Mouse (Mus musculus): ENCODE data around the gene Cox4i2. TPM values are rescaled to one million over a fixed set of nuclear protein-coding genes. Genes with fewer than 3 reads are reported as not detected.

Cox4i2 gene
- polyA plus RNA-seq, 1 experiment from 2014 or later = 20.8 TPM

DNA sequence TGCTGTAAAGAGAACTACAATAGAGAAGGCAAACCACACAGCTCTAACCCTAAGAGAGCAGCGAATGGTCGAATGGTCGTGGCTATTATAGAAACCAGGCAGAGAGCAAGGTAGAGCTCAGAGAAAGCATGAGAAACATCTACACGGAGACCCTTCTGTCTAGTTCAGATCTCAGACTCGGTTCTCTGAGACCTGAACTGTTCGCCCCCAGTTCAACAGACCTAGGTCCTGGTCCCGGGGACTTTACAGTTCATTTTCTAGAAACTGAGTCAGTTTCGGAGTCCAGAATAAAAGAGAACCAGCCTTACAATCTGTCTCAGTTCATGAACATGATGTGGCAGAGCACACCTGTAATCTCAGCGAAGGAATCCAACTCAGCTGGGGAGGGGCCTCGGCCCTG, 19.5 kb upstream of the Cox4i2 start:
- 16% methylated on average over 10 of the region's 10 CpGs for WGBS
- Histone ChIP-seq H3K36me3 (no peaks in the 10 kb centered on the region), H3K9ac (peak overlapping the region; percentile 57), H3K27ac (ENCODE audit: poor library complexity, severe bottlenecking) (peak overlapping the region; percentile 95), H3K4me1 (replicated peaks) (peaks cover 57% of the 10 kb centered on the region), H3K4me2 (peak overlapping the region; percentile 84), H3K9me3 (replicated peaks) (no peaks in the 10 kb centered on the region), H3K27me3 (replicated peaks) (no peaks in the 10 kb centered on the region), H3K4me3 (peak overlapping the region; percentile 74)
- ATAC-seq (ENCODE audit: insufficient number of reproducible peaks, low FRiP score) = no peak

DNA sequence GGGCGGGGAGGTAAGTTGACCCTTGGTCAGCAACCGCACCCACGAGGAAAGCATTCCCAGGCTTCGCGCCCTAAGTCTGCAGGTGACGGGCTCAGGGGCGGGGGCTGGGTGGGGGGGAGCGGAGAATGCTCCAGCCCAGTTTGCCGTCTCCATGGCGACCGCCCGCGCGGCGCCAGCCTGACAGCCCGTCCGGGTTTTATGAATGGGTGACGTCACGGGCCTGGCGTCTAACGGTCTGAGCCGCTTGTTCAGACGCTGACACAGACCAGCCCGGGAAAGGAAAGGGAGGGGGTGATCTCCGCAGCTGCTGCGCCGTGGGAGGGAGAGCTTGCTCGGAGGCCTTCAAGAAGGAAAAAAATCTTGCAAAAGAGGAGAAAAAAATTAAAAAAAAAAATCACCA, 19.0 kb upstream of the Cox4i2 start:
- WGBS = under 1% methylated on average over 27 of the region's 28 CpGs
- Histone ChIP-seq H3K27me3 (replicated peaks) (no peaks in the 10 kb centered on the region), H3K27ac (ENCODE audit: poor library complexity, severe bottlenecking) (peak overlapping the region; percentile 95), H3K4me3 (peak overlapping the region; percentile 74), H3K4me2 (peak overlapping the region; percentile 84), H3K9ac (peak overlapping the region; percentile 57), H3K4me1 (replicated peaks) (peaks cover 57% of the 10 kb centered on the region), H3K36me3 (no peaks in the 10 kb centered on the region), H3K9me3 (replicated peaks) (no peaks in the 10 kb centered on the region)
- peak; percentile 88 for ATAC-seq (ENCODE audit: insufficient number of reproducible peaks, low FRiP score)

GRCm38 (mm10) chr2:152736090-152736601, 17.8 kb upstream of the Cox4i2 start, which contains the start of gene Id1:
Gene Id1, plus strand, starts transcription at chr2:152736251.
- H3K27me3 ChIP-seq (replicated peaks) = no peaks in the 10 kb centered on the region
- peak within 1 kb of the TSS; percentile 84 for H3K4me2 ChIP-seq
- ATAC-seq (ENCODE audit: insufficient number of reproducible peaks, low FRiP score) = peak; percentile 85
- H3K9ac ChIP-seq = peak within 1 kb of the TSS; percentile 92
- H3K4me1 ChIP-seq (replicated peaks) = peaks cover 60% of the 10 kb centered on the region
- peak within 1 kb of the TSS; percentile 95 for H3K27ac ChIP-seq (ENCODE audit: poor library complexity, severe bottlenecking)
- under 1% methylated on average over 28 of the region's 28 CpGs for WGBS
- peak within 1 kb of the TSS; percentile 74 for H3K4me3 ChIP-seq
- H3K9me3 ChIP-seq (replicated peaks) = no peaks in the 10 kb centered on the region
- H3K36me3 ChIP-seq = no peaks in the 10 kb centered on the region

DNA sequence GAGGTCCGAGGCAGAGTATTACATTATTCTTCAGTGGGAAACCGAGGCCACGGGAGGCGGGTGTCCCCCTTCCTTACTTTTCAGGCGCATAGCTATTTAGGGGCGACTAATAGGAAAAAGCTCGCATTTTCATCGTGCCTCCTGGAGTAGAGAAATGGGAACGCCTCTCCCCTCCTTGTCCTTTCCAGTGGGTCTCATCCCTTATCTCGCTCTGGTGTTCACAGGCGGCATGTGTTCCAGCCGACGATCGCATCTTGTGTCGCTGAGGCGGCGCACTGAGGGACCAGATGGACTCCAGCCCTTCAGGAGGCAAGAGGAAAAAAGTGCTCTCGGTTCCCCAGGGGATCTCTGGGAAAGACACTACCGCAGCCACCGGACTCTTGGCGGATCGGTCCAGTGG, 17.2 kb upstream of the Cox4i2 start:
- H3K27me3 ChIP-seq (replicated peaks) = no peaks in the 10 kb centered on the region
- peak overlapping the region; percentile 95 for H3K27ac ChIP-seq (ENCODE audit: poor library complexity, severe bottlenecking)
- peaks cover 63% of the 10 kb centered on the region for H3K4me1 ChIP-seq (replicated peaks)
- peak overlapping the region; percentile 74 for H3K4me3 ChIP-seq
- H3K4me2 ChIP-seq = peak overlapping the region; percentile 84
- peak overlapping the region; percentile 92 for H3K9ac ChIP-seq
- under 1% methylated on average over 22 of the region's 22 CpGs for WGBS
- no peak for ATAC-seq (ENCODE audit: insufficient number of reproducible peaks, low FRiP score)
- no peaks in the 10 kb centered on the region for H3K9me3 ChIP-seq (replicated peaks)
- H3K36me3 ChIP-seq = no peaks in the 10 kb centered on the region

DNA sequence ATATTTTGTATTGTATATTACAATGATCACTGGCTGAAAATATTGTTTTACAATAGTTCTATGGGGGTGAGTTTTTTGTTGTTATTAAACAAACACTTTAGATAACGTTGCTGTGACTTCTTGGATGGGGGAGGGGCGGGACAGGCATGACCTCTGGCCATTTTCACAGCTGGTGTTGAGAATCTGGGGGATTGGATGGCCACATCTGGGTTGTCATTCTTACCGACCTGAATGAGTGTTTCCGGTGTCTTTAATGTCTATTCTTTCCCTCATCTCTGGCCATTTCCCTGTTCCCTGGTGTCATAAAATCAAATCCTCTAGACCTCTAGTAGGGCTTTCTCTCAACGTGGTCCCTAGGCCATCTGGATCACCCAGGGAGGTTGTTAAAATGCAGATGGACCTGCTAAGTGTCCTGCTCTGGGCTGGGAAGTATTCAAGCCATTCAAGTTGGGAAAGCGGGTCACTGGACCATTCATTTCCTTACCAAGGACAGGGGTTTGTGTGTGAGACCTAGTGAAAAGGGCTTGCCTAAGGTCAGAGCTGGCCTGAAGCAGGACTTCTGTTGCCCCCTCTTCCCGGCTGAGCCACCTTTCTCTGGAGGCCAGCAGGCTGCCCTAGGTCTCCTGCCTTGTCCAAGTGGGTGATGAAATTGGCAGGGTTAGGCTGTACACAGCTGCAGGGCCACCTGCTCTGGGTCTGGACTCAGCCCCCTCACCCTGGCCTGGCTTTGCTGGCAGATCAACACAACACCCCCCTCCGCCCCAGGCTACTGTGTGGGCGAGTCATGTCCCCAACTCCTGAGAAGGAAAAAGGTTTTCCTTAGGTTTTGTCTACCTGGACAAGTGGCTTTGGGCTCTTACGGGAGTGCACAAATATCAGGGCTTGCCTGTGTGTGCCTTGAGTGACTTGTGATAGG, 16.4 kb upstream of the Cox4i2 start:
- Histone ChIP-seq H3K4me2 (peak overlapping the region; percentile 84), H3K27ac (ENCODE audit: poor library complexity, severe bottlenecking) (peak overlapping the region; percentile 95), H3K9ac (peak overlapping the region; percentile 92), H3K4me1 (replicated peaks) (peaks cover 63% of the 10 kb centered on the region), H3K36me3 (no peaks in the 10 kb centered on the region), H3K9me3 (replicated peaks) (no peaks in the 10 kb centered on the region), H3K27me3 (replicated peaks) (no peaks in the 10 kb centered on the region), H3K4me3 (peak overlapping the region; percentile 74)
- 14% methylated on average over 10 of the region's 10 CpGs for WGBS
- no peak for ATAC-seq (ENCODE audit: insufficient number of reproducible peaks, low FRiP score)

DNA sequence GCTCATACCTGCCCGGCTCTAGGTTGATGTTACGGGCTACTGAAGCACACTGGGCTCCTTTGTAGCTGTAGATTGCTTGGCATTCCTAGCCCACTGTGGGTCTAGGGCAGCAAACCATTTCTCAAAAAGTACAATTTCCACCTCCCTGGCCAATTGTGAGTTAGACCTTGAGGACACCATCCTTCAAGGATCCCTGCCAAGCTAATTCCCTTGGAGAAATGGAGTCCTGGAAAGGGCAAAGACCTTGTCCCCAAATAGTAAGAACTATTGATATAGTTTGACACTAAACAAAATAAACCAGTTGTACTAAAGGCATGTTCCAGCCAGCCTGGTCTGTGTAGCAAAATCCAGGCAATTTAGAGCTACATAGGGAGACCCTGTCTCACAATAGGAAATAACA, 15.6 kb upstream of the Cox4i2 start:
- peaks cover 64% of the 10 kb centered on the region for H3K4me1 ChIP-seq (replicated peaks)
- peak overlapping the region; percentile 92 for H3K9ac ChIP-seq
- H3K36me3 ChIP-seq = no peaks in the 10 kb centered on the region
- no peak for ATAC-seq (ENCODE audit: insufficient number of reproducible peaks, low FRiP score)
- WGBS = 54% methylated on average over 2 of the region's 2 CpGs
- H3K9me3 ChIP-seq (replicated peaks) = no peaks in the 10 kb centered on the region
- H3K27ac ChIP-seq (ENCODE audit: poor library complexity, severe bottlenecking) = peak overlapping the region; percentile 95
- no peaks in the 10 kb centered on the region for H3K27me3 ChIP-seq (replicated peaks)
- H3K4me2 ChIP-seq = peak overlapping the region; percentile 84
- H3K4me3 ChIP-seq = peak overlapping the region; percentile 74

DNA sequence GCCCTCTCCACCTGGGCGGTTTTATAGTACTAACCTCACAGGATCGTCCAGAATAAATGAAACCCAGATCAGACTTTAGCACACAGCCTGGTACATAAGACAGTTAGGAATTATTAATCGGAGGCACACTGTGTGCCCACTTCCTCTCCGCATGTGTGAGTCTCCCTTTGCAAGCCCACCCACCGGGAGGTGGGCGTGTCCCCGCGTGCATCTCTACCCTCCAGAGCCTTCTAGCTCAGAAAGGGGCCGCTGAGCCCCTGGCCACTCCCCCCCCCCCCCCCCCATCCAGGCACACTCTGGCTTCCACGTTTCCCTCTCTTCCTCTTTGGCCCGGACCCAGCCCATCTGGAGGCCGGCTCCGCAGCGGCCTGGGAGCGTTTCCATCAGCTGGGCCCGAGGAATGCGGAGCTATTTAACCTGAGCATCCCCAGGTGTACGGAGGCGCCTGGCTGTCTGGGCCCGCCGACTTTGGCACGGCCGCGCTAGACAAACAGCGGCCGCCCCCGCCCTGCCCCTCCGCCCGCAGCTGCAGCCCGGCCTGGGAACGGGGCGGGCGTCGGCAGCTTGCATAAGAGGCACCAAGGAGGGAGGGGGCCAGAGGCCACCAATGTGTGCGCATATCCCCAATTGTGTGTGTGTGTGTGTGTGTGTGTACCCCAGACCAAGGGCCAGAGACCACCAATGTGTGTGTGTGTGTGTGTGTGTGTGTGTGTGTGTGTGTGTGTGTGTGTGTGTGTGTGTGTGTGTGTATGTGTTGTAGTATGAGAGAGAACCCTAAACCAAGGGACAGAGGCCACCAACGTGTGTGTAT, 14.7 kb upstream of the Cox4i2 start:
- ATAC-seq (ENCODE audit: insufficient number of reproducible peaks, low FRiP score) = peak; percentile 52; the same call in 1 of the 2 replicates
- Histone ChIP-seq H3K4me2 (peak overlapping the region; percentile 84), H3K27ac (ENCODE audit: poor library complexity, severe bottlenecking) (peak overlapping the region; percentile 95), H3K9me3 (replicated peaks) (no peaks in the 10 kb centered on the region), H3K36me3 (no peaks in the 10 kb centered on the region), H3K27me3 (replicated peaks) (no peaks in the 10 kb centered on the region), H3K4me1 (replicated peaks) (peaks cover 59% of the 10 kb centered on the region), H3K9ac (peak overlapping the region; percentile 73), H3K4me3 (peak overlapping the region; percentile 74)
- under 1% methylated on average over 34 of the region's 36 CpGs for WGBS

DNA sequence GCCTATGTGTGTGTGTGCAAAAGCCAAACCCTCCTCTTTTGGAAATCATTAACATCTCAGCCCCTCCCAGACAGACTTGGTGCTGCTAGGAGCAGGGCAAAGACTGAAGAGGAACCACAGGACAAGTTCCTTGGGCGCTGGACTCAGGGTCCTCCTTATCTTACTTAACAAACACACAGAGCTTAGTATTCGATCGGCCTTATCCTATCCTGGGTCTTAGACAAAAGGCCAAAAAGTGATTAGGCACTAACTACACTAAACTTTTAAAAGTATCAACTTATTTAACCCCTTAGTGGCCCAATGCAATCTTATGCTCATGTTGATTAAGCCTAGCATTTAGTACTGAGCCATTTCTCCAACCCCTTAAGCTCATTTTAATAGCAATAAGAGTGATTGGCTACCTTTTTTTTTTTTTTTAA, 14.1 kb upstream of the Cox4i2 start:
- Histone ChIP-seq H3K4me1 (replicated peaks) (peaks cover 56% of the 10 kb centered on the region), H3K27me3 (replicated peaks) (no peaks in the 10 kb centered on the region), H3K9me3 (replicated peaks) (no peaks in the 10 kb centered on the region), H3K9ac (peak overlapping the region; percentile 73), H3K27ac (ENCODE audit: poor library complexity, severe bottlenecking) (peak overlapping the region; percentile 95), H3K4me2 (peak overlapping the region; percentile 84), H3K36me3 (no peaks in the 10 kb centered on the region), H3K4me3 (peak overlapping the region; percentile 74)
- 11% methylated on average over 3 of the region's 3 CpGs for WGBS
- no peak for ATAC-seq (ENCODE audit: insufficient number of reproducible peaks, low FRiP score)

DNA sequence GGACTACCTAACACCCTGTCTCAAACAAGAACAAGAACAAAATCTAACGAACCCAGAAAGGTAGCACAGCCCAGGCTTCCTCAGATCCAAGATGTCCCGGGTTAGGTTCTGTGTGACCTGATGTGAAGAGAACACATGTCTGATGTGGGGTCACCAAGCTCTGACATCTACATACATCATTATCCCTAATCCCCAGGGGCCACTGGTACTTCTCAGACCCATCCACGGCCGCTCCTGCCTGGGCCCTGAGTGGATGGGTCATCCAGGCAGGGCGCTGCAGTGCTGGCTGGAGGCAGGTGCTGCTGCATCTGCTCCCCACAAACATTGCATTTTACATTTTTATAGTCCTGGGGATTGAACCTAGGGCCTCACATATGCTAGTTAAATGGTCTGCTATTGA, 13.5 kb upstream of the Cox4i2 start:
- no peaks in the 10 kb centered on the region for H3K9me3 ChIP-seq (replicated peaks)
- ATAC-seq (ENCODE audit: insufficient number of reproducible peaks, low FRiP score) = no peak
- no peak overlapping the region for H3K4me3 ChIP-seq
- WGBS = 74% methylated on average over 5 of the region's 5 CpGs
- no peak overlapping the region for H3K9ac ChIP-seq
- H3K4me1 ChIP-seq (replicated peaks) = peaks cover 54% of the 10 kb centered on the region
- H3K4me2 ChIP-seq = no peak overlapping the region
- no peaks in the 10 kb centered on the region for H3K27me3 ChIP-seq (replicated peaks)
- H3K36me3 ChIP-seq = no peaks in the 10 kb centered on the region
- peak overlapping the region; percentile 95 for H3K27ac ChIP-seq (ENCODE audit: poor library complexity, severe bottlenecking)

- Histone ChIP-seq H3K4me2 (peak overlapping the region; percentile 55), H3K9ac (peak overlapping the region; percentile 44; the same call in 1 of the 2 replicates), H3K9me3 (replicated peaks) (no peaks in the 10 kb centered on the region), H3K27ac (ENCODE audit: poor library complexity, severe bottlenecking) (peak overlapping the region; percentile 80), H3K4me3 (no peak overlapping the region), H3K4me1 (replicated peaks) (peaks cover 54% of the 10 kb centered on the region), H3K27me3 (replicated peaks) (no peaks in the 10 kb centered on the region), H3K36me3 (no peaks in the 10 kb centered on the region)
- ATAC-seq (ENCODE audit: insufficient number of reproducible peaks, low FRiP score) = peak; percentile 22; the same call in 1 of the 2 replicates
- WGBS = 24% methylated on average over 14 of the region's 14 CpGs
Observed at GRCm38 (mm10) chr2:152741153-152742041, 12.6 kb upstream of the Cox4i2 start.
